Mouse (Mus musculus): ENCODE measurements around the gene Rgs9.

GRCm38 (mm10) chr11:109292056-109292455 is 5.9 kb downstream of the Rgs9 start:
- TF ChIP-seq EP300 (IDR thresholded peaks at IDR 0.05) (no peak), CTCF (IDR thresholded peaks at IDR 0.05) (no peak)

All from lung, postnatal 0 days (tissue).